Mouse (Mus musculus): Measurements from ENCODE around the gene Ccl21a.
"Not testable (repeated sequence)": the region's sequence is repeated elsewhere in the genome, so short reads cannot be mapped to it uniquely, and the experiment has no call there.

The Ccl21a gene

GRCm38 (mm10) chr4:42773893-42774292 lies at the start of gene Ccl21a:
TSS of gene Ccl21a (minus strand) at chr4:42773993.
- not testable (repeated sequence) for DNase-seq

GRCm38 (mm10) chr4:42756477-42756876 lies 17.3 kb downstream of the Ccl21a start, which contains the start of gene Ccl19:
TSS of gene Ccl19 (minus strand) at chr4:42756577.
- not testable (repeated sequence) for DNase-seq

GRCm38 (mm10) chr4:42735245-42735644 lies 38.5 kb downstream of the Ccl21a start, which contains the start of gene 4930578G10Rik:
TSS of gene 4930578G10Rik (plus strand) at chr4:42735545.
- DNase-seq = not testable (repeated sequence)

Measured in cerebellum, postnatal 25 days (tissue).